Mouse (Mus musculus): ENCODE measurements around the gene Myoc. TPM values are rescaled to one million over a fixed set of nuclear protein-coding genes. Genes with fewer than 3 reads are reported as not detected.
"Not testable (repeated sequence)": the region's sequence is repeated elsewhere in the genome, so short reads cannot be mapped to it uniquely, and the experiment has no call there.

Myoc gene
- polyA plus RNA-seq, 1 experiment from 2014 or later = 0.21 TPM

DNA sequence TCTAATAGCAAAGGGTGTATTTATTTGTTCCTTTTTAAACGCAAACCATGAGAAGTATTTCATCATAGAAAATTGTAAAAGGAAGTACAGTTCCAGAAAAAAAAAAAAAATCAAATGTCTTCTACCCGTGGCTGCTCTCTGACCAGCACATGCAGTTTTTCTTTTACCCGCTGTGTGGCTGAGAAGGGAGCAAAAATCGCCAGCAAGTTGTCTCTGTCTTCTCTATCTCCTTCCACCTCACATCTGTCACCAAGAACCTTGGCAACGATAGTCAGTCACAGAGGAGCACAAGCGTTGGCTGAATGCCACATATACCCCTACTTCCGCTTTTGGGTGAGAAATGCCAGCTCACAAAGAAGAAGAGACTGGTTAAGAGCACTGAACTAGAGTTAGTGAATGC is 13.7 kb upstream of the Myoc start:
- Histone ChIP-seq H3K27me3 (replicated peaks) (no peaks in the 10 kb centered on the region), H3K36me3 (no peaks in the 10 kb centered on the region), H3K4me2 (replicated peaks) (no peak overlapping the region), H3K9me3 (no peaks in the 10 kb centered on the region), H3K27ac (no peak overlapping the region), H3K4me1 (replicated peaks) (peaks cover 5% of the 10 kb centered on the region), H3K4me3 (replicated peaks) (no peak overlapping the region), H3K9ac (no peak overlapping the region)
- 44% methylated on average over 7 of the region's 7 CpGs for WGBS
- ATAC-seq = no peak

DNA sequence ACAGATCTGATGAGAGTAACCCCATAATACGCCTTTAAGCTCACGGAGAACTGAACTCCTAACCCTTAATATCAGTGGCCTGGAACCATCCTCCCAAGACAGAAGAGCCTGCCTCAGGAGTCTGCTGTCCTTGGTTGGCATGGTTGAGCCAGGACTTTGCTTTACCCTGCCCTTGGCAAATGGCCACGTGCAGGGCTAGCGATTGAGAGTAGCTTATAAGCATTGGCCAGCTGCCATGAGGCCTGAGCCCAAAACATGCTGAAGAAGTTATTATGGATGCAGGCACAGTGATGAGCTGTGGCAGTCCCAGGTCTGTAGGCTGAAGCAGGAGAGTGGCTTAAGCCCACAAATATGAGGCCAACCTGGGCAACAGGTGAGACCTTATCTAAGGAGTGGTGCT is 11.1 kb upstream of the Myoc start:
- H3K4me3 ChIP-seq (replicated peaks); H3K27me3 ChIP-seq (replicated peaks); H3K4me1 ChIP-seq (replicated peaks); H3K36me3 ChIP-seq; ATAC-seq; H3K27ac ChIP-seq; H3K9ac ChIP-seq; H3K9me3 ChIP-seq; H3K4me2 ChIP-seq (replicated peaks): not testable (repeated sequence)
- 86% methylated on average over 4 of the region's 4 CpGs for WGBS

DNA sequence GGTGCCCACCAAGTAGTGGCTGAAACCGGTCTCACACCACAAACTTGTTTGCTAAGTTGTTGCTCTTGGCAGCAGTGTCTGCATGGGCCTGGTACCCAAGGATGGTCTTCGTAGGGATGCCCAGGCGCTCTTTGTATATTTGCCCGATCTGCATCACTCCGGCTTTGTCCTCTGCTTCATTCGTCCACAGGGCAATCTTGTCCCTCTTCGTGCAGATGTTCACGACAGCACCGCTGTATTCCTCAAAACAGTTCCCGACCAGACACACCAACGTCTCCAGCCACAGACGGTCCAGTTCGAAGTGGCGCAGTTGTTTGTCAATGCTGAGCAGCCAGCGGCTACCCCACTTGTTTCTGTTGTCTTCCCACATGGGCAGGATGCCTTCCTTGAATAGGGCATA is 10.6 kb upstream of the Myoc start:
- not testable (repeated sequence) for H3K9me3 ChIP-seq; H3K27me3 ChIP-seq (replicated peaks); H3K36me3 ChIP-seq; H3K9ac ChIP-seq; H3K4me2 ChIP-seq (replicated peaks); H3K4me1 ChIP-seq (replicated peaks); H3K27ac ChIP-seq; ATAC-seq; H3K4me3 ChIP-seq (replicated peaks)
- WGBS = 94% methylated on average over 15 of the region's 15 CpGs

DNA sequence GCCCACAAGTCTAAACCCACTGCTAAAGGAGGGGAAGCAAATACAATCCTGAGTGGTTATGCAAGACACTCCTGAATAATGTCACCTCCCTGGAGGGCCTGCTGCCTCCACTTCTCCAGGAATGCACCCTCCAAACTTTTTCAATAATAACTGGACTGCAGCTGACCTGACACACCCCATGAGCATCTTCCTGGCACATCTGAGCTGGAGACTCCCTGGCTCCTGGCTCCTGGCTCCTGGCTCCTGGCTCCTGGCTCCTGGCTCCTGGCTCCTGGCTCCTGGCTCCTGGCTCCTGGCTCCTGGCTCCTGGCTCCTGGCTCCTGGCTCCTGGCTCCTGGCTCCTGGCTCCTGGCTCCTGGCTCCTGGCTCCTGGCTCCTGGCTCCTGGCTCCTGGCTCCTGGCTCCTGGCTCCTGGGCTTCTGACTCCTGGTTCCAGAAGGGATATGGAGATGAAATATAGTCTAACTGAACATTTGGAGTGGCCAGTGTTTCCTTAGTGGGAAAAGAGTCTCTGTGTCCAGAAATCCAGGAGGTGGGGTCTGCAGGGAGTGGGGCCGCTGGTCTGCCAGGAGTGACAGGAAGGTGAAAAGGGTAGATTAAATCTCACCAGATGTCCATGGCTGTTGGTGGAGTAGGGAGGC is 3.5 kb upstream of the Myoc start:
- H3K36me3 ChIP-seq; H3K4me3 ChIP-seq (replicated peaks): not testable (repeated sequence)
- WGBS = 29% methylated on average over 1 of the region's 1 CpGs

DNA sequence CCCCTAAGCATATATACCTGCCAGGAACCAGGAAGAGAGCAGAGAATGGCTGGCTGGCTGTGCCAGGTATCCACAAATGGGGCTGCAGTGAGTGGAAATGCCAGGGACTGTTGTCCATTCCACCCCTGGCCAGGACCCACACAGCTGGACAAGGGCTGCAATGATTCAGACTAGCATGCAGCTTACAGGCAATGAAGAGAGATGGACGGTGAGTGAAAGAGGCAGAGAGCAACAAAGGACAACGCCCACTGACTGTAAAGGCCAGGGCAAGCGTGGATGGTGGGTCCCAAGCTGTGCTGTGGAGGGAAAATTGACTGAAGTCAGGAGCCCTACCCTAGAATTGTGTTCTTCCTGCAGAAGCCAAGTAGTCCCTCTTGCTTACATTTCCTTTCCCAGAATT is 2.4 kb upstream of the Myoc start:
- Histone ChIP-seq H3K4me2 (replicated peaks) (no peak overlapping the region), H3K9ac (no peak overlapping the region), H3K4me3 (replicated peaks) (no peak overlapping the region), H3K27ac (no peak overlapping the region), H3K9me3 (no peaks in the 10 kb centered on the region), H3K4me1 (replicated peaks) (0 out of 2 replicates have a peak, but pooled peaks cover 4% of the 10 kb centered on the region), H3K36me3 (no peaks in the 10 kb centered on the region), H3K27me3 (replicated peaks) (no peaks in the 10 kb centered on the region)
- 59% methylated on average over 3 of the region's 3 CpGs for WGBS
- no peak for ATAC-seq

More for the DNA sequence above, 3.5 kb upstream of the Myoc start:
- not testable (repeated sequence) for H3K27me3 ChIP-seq (replicated peaks); H3K4me1 ChIP-seq (replicated peaks); H3K9ac ChIP-seq; ATAC-seq; H3K4me2 ChIP-seq (replicated peaks); H3K9me3 ChIP-seq; H3K27ac ChIP-seq

DNA sequence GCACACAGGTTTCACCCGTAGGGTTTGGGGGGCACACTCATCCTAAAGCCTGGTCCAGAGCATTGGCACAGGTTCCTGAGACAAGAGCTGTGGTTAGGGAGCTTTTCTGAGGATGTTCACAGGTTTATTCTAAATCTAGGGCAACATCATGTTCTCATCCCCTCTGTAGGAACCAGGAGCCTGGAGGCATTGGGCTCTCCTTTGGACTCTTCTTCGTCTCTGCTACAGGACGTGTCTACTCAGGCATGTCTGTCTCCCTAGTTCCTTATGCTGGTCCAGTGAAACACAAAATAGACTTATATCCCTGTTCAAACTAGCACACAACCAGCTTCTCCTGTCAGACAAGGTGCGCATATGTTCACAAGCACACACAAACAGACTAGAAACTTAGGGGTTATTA is 420 bp upstream of the Myoc start:
- no peak for ATAC-seq
- Histone ChIP-seq H3K36me3 (no peaks in the 10 kb centered on the region), H3K4me3 (replicated peaks) (no peak overlapping the region), H3K9me3 (no peaks in the 10 kb centered on the region), H3K9ac (no peak overlapping the region), H3K27me3 (replicated peaks) (no peaks in the 10 kb centered on the region), H3K27ac (no peak overlapping the region), H3K4me2 (replicated peaks) (no peak overlapping the region), H3K4me1 (replicated peaks) (0 out of 2 replicates have a peak, but pooled peaks cover 4% of the 10 kb centered on the region)
- WGBS = 93% methylated on average over 4 of the region's 4 CpGs

DNA sequence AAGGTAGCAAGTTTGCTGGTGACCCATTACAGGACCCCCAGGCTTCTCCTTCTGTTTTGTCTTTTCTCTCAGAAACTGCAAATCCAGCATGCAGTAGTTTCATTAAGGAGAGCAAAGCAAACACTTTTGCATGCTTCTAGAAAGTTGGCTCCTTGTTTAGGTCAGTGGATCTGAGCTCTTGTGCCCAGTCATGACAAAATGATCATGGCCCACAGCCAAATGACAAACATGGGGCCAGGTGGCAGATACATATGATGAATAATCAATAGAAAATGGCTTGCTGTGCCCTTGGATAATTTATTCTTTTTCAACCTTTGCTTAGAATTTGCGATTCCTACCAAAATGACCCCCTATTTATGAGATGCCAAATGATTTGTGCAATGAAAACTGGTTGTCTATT is 906 bp downstream of the Myoc start:
- Histone ChIP-seq H3K9ac (no peak overlapping the region), H3K9me3 (no peaks in the 10 kb centered on the region), H3K4me3 (replicated peaks) (no peak overlapping the region), H3K4me1 (replicated peaks) (0 out of 2 replicates have a peak, but pooled peaks cover 4% of the 10 kb centered on the region), H3K4me2 (replicated peaks) (no peak overlapping the region), H3K36me3 (no peaks in the 10 kb centered on the region), H3K27ac (no peak overlapping the region), H3K27me3 (replicated peaks) (no peaks in the 10 kb centered on the region)
- WGBS = 81% methylated on average over 1 of the region's 1 CpGs
- ATAC-seq = no peak

DNA sequence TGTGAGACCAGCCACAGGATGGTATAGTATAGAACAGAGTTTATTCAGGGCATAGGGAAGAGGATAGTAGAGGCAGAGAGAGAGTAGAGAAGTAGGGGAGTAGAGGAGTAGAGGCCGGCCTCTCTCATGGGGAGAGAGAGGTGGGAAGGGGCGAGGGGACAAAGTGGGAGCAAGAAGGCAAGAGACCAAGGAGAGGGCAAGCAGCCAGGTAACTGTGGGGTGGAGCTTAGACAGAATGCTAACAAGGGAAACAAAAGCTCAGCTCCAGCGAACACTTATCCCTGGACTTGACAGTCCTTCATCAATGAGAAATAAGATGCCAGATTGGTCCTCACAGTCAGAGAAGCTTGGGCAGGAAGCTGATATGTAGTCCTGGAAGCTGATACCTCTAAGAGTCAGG is 3.6 kb downstream of the Myoc start:
- H3K27me3 ChIP-seq (replicated peaks) = no peaks in the 10 kb centered on the region
- no peak overlapping the region for H3K4me3 ChIP-seq (replicated peaks)
- H3K9ac ChIP-seq = no peak overlapping the region
- no peak overlapping the region for H3K27ac ChIP-seq
- H3K4me1 ChIP-seq (replicated peaks) = 0 out of 2 replicates have a peak, but pooled peaks cover 4% of the 10 kb centered on the region
- ATAC-seq = no peak
- H3K36me3 ChIP-seq = no peaks in the 10 kb centered on the region
- no peaks in the 10 kb centered on the region for H3K9me3 ChIP-seq
- WGBS = 76% methylated on average over 3 of the region's 3 CpGs
- no peak overlapping the region for H3K4me2 ChIP-seq (replicated peaks)

DNA sequence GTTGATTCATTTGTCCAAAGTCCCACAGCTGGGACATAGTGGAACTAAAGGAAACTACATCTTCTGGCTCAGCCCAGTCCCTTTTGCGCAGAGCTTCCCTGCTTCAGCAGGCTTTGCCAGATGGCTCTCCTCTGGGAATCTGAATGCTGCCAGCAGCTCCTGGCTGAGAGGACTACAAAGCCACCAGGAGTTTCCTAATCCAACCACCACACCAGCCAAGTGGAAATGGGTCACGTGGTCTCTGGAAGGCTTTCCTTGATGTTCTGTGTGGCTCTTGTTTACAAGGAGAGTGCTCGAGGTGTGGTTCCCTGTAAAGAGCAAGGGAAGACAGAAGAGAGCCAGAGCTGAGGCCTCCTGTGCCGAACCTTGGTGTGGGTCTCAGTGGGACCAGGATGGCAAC is 4.8 kb downstream of the Myoc start:
- 42% methylated on average over 4 of the region's 4 CpGs for WGBS
- 0 out of 2 replicates have a peak, but pooled peaks cover 4% of the 10 kb centered on the region for H3K4me1 ChIP-seq (replicated peaks)
- no peaks in the 10 kb centered on the region for H3K9me3 ChIP-seq
- no peak overlapping the region for H3K9ac ChIP-seq
- H3K4me2 ChIP-seq (replicated peaks) = no peak overlapping the region
- H3K27ac ChIP-seq = no peak overlapping the region
- H3K4me3 ChIP-seq (replicated peaks) = no peak overlapping the region
- H3K27me3 ChIP-seq (replicated peaks) = no peaks in the 10 kb centered on the region
- H3K36me3 ChIP-seq = no peaks in the 10 kb centered on the region
- ATAC-seq = no peak

DNA sequence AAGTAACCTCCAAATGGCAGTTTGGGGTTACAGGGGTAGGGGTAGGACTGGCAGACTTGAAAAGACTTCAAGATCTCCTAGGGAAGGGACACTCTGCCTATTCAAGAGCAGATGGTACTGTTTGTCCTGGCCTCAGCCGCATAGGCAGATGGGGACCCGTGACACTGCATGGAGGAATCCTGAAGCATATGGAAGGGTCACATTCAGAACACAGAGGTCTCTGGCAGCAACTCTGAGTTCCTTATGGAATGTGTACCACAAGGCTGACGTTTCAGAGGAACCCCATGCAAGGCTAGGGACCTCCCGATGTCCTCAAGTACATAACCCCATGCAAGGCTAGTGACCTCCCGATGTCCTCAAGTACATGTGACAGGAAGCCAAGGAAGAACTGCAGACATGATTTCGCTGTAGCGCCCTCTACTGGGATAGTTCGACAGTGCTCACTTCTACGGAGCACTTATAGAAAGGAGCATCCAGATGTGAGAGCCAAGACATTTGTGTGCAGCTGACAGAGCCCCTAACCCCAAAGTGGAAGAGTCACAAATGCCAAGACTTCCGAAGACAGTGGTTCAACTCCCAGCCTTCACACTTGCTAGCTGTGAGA is 7.2 kb downstream of the Myoc start:
- Histone ChIP-seq H3K4me1 (replicated peaks) (no peaks in the 10 kb centered on the region), H3K9me3 (no peaks in the 10 kb centered on the region), H3K4me2 (replicated peaks) (no peak overlapping the region), H3K27me3 (replicated peaks) (no peaks in the 10 kb centered on the region), H3K4me3 (replicated peaks) (no peak overlapping the region), H3K27ac (no peak overlapping the region), H3K36me3 (no peaks in the 10 kb centered on the region), H3K9ac (no peak overlapping the region)
- no peak for ATAC-seq
- 81% methylated on average over 10 of the region's 10 CpGs for WGBS

DNA sequence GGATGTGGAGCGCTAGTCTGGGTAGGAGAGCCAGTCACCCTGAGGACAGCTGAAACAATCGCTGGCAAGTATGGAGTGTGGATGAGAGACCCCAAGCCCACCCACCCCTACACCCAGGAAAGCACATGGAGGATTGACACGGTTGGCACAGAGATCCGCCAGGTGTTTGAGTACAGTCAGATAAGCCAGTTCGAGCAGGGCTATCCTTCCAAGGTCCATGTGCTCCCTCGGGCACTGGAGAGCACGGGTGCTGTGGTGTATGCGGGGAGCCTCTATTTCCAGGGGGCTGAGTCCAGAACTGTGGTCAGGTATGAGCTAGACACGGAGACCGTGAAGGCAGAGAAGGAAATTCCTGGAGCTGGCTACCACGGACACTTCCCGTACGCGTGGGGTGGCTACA is 9.5 kb downstream of the Myoc start:
- no peak for ATAC-seq
- Histone ChIP-seq H3K27ac (no peak overlapping the region), H3K9me3 (no peaks in the 10 kb centered on the region), H3K4me1 (replicated peaks) (no peaks in the 10 kb centered on the region), H3K4me3 (replicated peaks) (no peak overlapping the region), H3K4me2 (replicated peaks) (no peak overlapping the region), H3K9ac (no peak overlapping the region), H3K27me3 (replicated peaks) (no peaks in the 10 kb centered on the region), H3K36me3 (no peaks in the 10 kb centered on the region)
- 92% methylated on average over 14 of the region's 14 CpGs for WGBS

DNA sequence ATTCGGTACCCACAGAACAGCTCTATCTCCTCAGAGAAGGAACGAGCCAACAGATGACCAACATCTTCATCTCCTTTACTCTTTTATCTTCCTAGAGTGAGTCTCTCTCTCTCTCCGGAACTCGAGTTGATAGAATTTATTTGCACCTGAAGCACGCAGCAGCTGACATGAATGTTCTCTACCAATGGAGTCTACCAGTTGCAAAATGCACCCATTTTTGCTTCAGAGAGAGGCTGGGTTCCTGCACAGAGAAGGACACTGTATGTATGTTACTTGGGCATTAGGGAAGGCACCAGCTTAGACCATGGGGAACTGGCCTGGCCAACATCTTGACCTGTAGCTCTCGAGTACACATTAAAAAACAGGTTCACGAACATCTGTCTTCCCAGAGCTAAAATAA is 19.2 kb downstream of the Myoc start, which contains the start of gene Myocos:
Gene Myocos (minus strand): TSS at position 101 of the 400 bp plus-strand sequence.
- H3K4me2 ChIP-seq (replicated peaks) = no peak within 1 kb of the TSS
- no peak for ATAC-seq
- H3K4me1 ChIP-seq (replicated peaks) = no peaks in the 10 kb centered on the region
- no peak within 1 kb of the TSS for H3K4me3 ChIP-seq (replicated peaks)
- H3K36me3 ChIP-seq = no peaks in the 10 kb centered on the region
- no peak within 1 kb of the TSS for H3K9ac ChIP-seq
- no peaks in the 10 kb centered on the region for H3K9me3 ChIP-seq
- no peak within 1 kb of the TSS for H3K27ac ChIP-seq
- no peaks in the 10 kb centered on the region for H3K27me3 ChIP-seq (replicated peaks)
- WGBS = 89% methylated on average over 7 of the region's 7 CpGs

DNA sequence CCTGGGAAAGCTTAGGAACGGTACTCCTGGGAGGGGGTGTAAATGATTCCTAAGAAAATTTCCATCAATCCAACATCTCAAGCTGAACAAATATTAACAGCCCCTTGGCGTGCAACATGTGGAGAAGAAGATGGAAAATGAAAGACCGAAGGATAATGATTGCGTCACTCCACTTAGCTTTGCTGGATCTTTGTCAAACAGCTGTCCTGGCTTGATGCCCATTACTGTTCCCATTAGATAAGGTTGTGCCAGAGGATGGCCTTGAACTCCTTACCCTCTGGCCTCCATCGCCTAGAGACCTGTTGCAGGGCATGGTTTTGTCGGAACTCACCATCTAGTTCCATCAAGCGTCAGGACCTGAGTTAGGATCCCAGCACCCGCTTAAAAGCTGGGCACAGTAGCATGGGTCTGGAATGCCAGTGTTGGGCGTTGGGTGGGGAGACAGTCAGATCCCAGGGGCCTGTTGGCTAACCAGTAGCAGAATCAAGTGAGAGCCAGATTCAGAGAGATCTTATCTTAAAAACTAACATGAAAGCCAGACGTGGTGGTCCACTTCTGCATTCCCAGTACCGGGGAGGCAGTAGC is 21.4 kb downstream of the Myoc start:
- H3K4me3 ChIP-seq (replicated peaks) = no peak overlapping the region
- no peaks in the 10 kb centered on the region for H3K4me1 ChIP-seq (replicated peaks)
- H3K27me3 ChIP-seq (replicated peaks) = no peaks in the 10 kb centered on the region
- H3K9ac ChIP-seq = no peak overlapping the region
- H3K36me3 ChIP-seq = no peaks in the 10 kb centered on the region
- H3K9me3 ChIP-seq = no peaks in the 10 kb centered on the region
- ATAC-seq = no peak
- 76% methylated on average over 11 of the region's 11 CpGs for WGBS
- no peak overlapping the region for H3K4me2 ChIP-seq (replicated peaks)
- no peak overlapping the region for H3K27ac ChIP-seq
